Mouse (Mus musculus) 3134 (cell line): ENCODE measurements around the gene Ankrd34a.
"Not testable (repeated sequence)": the region's sequence is repeated elsewhere in the genome, so short reads cannot be mapped to it uniquely, and the experiment has no call there.

ENCODE experiments used
- DNase-seq: peaks from one replicate; pipeline ENCODE4 v3.0.0-alpha.2; 2011; ENCODE audit warnings: low spot score; ENCODE audit not compliant: insufficient read length; ENCODE audit errors: extremely low read depth

The Ankrd34a gene

GRCm38 (mm10) chr3:96601941-96602703, 5.7 kb downstream of the Ankrd34a start:
- DNase-seq = no peak

GRCm38 (mm10) chr3:96602704-96603084, 6.3 kb downstream of the Ankrd34a start:
- DNase-seq = no peak

- no peak for DNase-seq
Measured at GRCm38 (mm10) chr3:96603311-96603710, 6.9 kb downstream of the Ankrd34a start.

- not testable (repeated sequence) for DNase-seq
Measured at GRCm38 (mm10) chr3:96606007-96606406, 9.6 kb downstream of the Ankrd34a start.

- no peak for DNase-seq
Measured at GRCm38 (mm10) chr3:96606618-96607017, 10.2 kb downstream of the Ankrd34a start.

GRCm38 (mm10) chr3:96617941-96618340, 21.5 kb downstream of the Ankrd34a start:
- no peak for DNase-seq

GRCm38 (mm10) chr3:96623201-96623600, 26.8 kb downstream of the Ankrd34a start:
- DNase-seq = no peak

GRCm38 (mm10) chr3:96629729-96630600, 33.5 kb downstream of the Ankrd34a start, which contains the start of gene Rbm8a:
TSS of gene Rbm8a (plus strand) at chr3:96629933.
- peak; percentile 91 for DNase-seq

- DNase-seq = no peak
Measured at GRCm38 (mm10) chr3:96632058-96632457, 35.6 kb downstream of the Ankrd34a start.

GRCm38 (mm10) chr3:96634015-96634414, 37.6 kb downstream of the Ankrd34a start:
- no peak for DNase-seq

GRCm38 (mm10) chr3:96634928-96635879, 38.8 kb downstream of the Ankrd34a start, which contains the start of the genes Pex11b and Gm42957:
TSS of gene Pex11b (plus strand) at chr3:96635376.
TSS of gene Gm42957 (plus strand) at chr3:96635474.
- peak; percentile 93 for DNase-seq

GRCm38 (mm10) chr3:96635906-96636305, 39.5 kb downstream of the Ankrd34a start:
- no peak for DNase-seq

- peak; percentile 23 for DNase-seq
Measured at GRCm38 (mm10) chr3:96636448-96636847, 40.0 kb downstream of the Ankrd34a start.

GRCm38 (mm10) chr3:96639219-96639618, 42.8 kb downstream of the Ankrd34a start:
- peak; percentile 31 for DNase-seq

GRCm38 (mm10) chr3:96645018-96645649, 48.7 kb downstream of the Ankrd34a start, which contains the start of gene Itga10:
TSS of gene Itga10 (plus strand) at chr3:96645584.
- no peak for DNase-seq

GRCm38 (mm10) chr3:96647365-96647764, 50.9 kb downstream of the Ankrd34a start:
- DNase-seq = no peak
